Mouse (Mus musculus): ENCODE data around the gene Grid2. TPM values are rescaled to one million over a fixed set of nuclear protein-coding genes. Genes with fewer than 3 reads are reported as not detected.

Gene Grid2
- polyA plus RNA-seq, 1 experiment, result 0.06 TPM

DNA sequence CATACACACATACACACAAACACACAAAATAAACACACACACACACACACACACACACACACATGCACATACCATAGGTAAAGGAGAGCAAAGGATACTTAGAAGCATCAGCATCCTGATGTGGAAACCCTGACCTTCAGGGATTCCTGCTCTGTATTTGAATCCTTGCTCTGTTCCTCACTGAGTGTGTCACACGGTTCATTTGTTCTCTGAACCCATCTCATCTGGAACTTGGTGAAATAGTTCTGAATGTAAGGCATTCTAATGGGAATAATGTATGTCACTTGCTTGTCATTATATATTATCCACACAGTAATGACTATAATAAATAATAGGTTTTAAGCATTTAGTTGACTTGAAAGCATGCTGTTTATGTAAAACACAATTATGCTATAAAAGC is 1173.2 kb downstream of the Grid2 start:
- H3K36me3 ChIP-seq (ENCODE audit: control insufficient read depth, insufficient read depth, low read length), result no peaks in the 10 kb centered on the region
- TF ChIP-seq CTCF (IDR thresholded peaks at IDR 0.05; ENCODE audit: control insufficient read depth, insufficient read depth, insufficient replicate concordance, low read depth, low read length), result no peak
- TF ChIP-seq POLR2A (IDR thresholded peaks at IDR 0.05; ENCODE audit: control insufficient read depth, low read depth, low read length), result no peak
- no peaks in the 10 kb centered on the region for H3K4me1 ChIP-seq (ENCODE audit: control insufficient read depth, insufficient read depth, low read length)

DNA sequence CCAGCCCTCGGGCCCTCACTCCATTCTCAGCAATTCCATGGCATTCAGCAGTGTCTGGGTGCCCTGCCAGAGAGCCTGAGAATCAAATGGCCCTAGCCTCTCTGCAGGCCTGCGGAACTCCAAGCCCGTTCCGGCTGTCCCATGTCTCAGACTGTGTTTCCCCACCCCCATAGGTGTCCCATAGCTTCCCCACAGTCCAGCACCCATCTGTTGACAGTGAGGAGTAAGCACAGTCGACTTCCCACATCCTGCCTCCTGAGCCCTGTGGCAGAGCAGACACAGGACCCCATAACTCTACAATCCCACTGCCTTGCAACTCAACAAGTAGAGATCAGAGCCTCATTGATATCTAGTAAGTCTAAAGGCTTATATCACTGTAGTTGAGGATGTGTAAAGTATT is 1192.5 kb downstream of the Grid2 start:
- Histone ChIP-seq H3K36me3 (ENCODE audit: control insufficient read depth, insufficient read depth, low read length) (no peaks in the 10 kb centered on the region), H3K27ac (ENCODE audit: control insufficient read depth, insufficient read depth, low read depth, low read length) (no peak overlapping the region), H3K27me3 (ENCODE audit: control insufficient read depth, insufficient read depth, low read length) (no peaks in the 10 kb centered on the region), H3K4me3 (ENCODE audit: control insufficient read depth, low read depth, low read length) (no peak overlapping the region), H3K4me1 (ENCODE audit: control insufficient read depth, insufficient read depth, low read length) (no peaks in the 10 kb centered on the region)
- TF ChIP-seq CTCF (IDR thresholded peaks at IDR 0.05; ENCODE audit: control insufficient read depth, insufficient read depth, insufficient replicate concordance, low read depth, low read length) (no peak), POLR2A (IDR thresholded peaks at IDR 0.05; ENCODE audit: control insufficient read depth, low read depth, low read length) (no peak)

More for the DNA sequence above, 1173.2 kb downstream of the Grid2 start:
- Histone ChIP-seq H3K27ac (ENCODE audit: control insufficient read depth, insufficient read depth, low read depth, low read length) (no peak overlapping the region), H3K4me3 (ENCODE audit: control insufficient read depth, low read depth, low read length) (no peak overlapping the region), H3K27me3 (ENCODE audit: control insufficient read depth, insufficient read depth, low read length) (no peaks in the 10 kb centered on the region)

GRCm38 (mm10) chr6:64448864-64449355 is 1193.2 kb downstream of the Grid2 start:
- no peak overlapping the region for H3K4me3 ChIP-seq (ENCODE audit: control insufficient read depth, low read depth, low read length)
- TF ChIP-seq POLR2A (IDR thresholded peaks at IDR 0.05; ENCODE audit: control insufficient read depth, low read depth, low read length), result no peak
- no peak for TF ChIP-seq CTCF (IDR thresholded peaks at IDR 0.05; ENCODE audit: control insufficient read depth, insufficient read depth, insufficient replicate concordance, low read depth, low read length)

GRCm38 (mm10) chr6:64450770-64451169 is 1195.1 kb downstream of the Grid2 start:
- Histone ChIP-seq H3K27me3 (ENCODE audit: control insufficient read depth, insufficient read depth, low read length) (no peaks in the 10 kb centered on the region), H3K27ac (ENCODE audit: control insufficient read depth, insufficient read depth, low read depth, low read length) (no peak overlapping the region), H3K36me3 (ENCODE audit: control insufficient read depth, insufficient read depth, low read length) (no peaks in the 10 kb centered on the region), H3K4me1 (ENCODE audit: control insufficient read depth, insufficient read depth, low read length) (no peaks in the 10 kb centered on the region), H3K4me3 (ENCODE audit: control insufficient read depth, low read depth, low read length) (no peak overlapping the region)
- TF ChIP-seq CTCF (IDR thresholded peaks at IDR 0.05; ENCODE audit: control insufficient read depth, insufficient read depth, insufficient replicate concordance, low read depth, low read length) (no peak), POLR2A (IDR thresholded peaks at IDR 0.05; ENCODE audit: control insufficient read depth, low read depth, low read length) (no peak)

More at GRCm38 (mm10) chr6:64448864-64449355, 1193.2 kb downstream of the Grid2 start:
- H3K36me3 ChIP-seq (ENCODE audit: control insufficient read depth, insufficient read depth, low read length), result no peaks in the 10 kb centered on the region
- no peaks in the 10 kb centered on the region for H3K27me3 ChIP-seq (ENCODE audit: control insufficient read depth, insufficient read depth, low read length)
- no peak overlapping the region for H3K27ac ChIP-seq (ENCODE audit: control insufficient read depth, insufficient read depth, low read depth, low read length)
- H3K4me1 ChIP-seq (ENCODE audit: control insufficient read depth, insufficient read depth, low read length), result no peaks in the 10 kb centered on the region

DNA sequence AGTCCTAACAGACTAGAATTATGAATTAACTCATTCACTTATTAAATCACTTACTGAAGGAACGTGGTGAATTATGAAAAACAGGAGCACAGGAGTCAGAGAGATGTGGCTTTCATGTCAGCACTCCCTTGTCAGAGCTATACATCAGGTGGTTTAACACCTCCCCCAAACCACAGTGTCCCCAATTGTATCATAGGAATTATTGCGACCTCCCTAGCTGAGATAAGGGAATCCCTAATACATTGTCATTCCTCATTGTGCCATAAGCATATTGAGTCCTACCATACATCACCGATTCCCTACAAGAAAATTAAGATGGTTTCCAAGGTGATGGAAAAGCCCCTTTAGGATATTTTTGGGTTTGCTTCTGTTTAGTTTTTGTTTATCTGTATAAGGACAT is 1224.2 kb downstream of the Grid2 start:
- Histone ChIP-seq H3K4me1 (ENCODE audit: control insufficient read depth, insufficient read depth, low read length) (no peaks in the 10 kb centered on the region), H3K36me3 (ENCODE audit: control insufficient read depth, insufficient read depth, low read length) (no peaks in the 10 kb centered on the region), H3K27me3 (ENCODE audit: control insufficient read depth, insufficient read depth, low read length) (no peaks in the 10 kb centered on the region), H3K27ac (ENCODE audit: control insufficient read depth, insufficient read depth, low read depth, low read length) (no peak overlapping the region), H3K4me3 (ENCODE audit: control insufficient read depth, low read depth, low read length) (no peak overlapping the region)
- TF ChIP-seq POLR2A (IDR thresholded peaks at IDR 0.05; ENCODE audit: control insufficient read depth, low read depth, low read length) (no peak), CTCF (IDR thresholded peaks at IDR 0.05; ENCODE audit: control insufficient read depth, insufficient read depth, insufficient replicate concordance, low read depth, low read length) (no peak)

- Histone ChIP-seq H3K4me1 (ENCODE audit: control insufficient read depth, insufficient read depth, low read length) (no peaks in the 10 kb centered on the region), H3K4me3 (ENCODE audit: control insufficient read depth, low read depth, low read length) (no peak overlapping the region), H3K36me3 (ENCODE audit: control insufficient read depth, insufficient read depth, low read length) (no peaks in the 10 kb centered on the region), H3K27me3 (ENCODE audit: control insufficient read depth, insufficient read depth, low read length) (no peaks in the 10 kb centered on the region), H3K27ac (ENCODE audit: control insufficient read depth, insufficient read depth, low read depth, low read length) (no peak overlapping the region)
- TF ChIP-seq CTCF (IDR thresholded peaks at IDR 0.05; ENCODE audit: control insufficient read depth, insufficient read depth, insufficient replicate concordance, low read depth, low read length) (no peak), POLR2A (IDR thresholded peaks at IDR 0.05; ENCODE audit: control insufficient read depth, low read depth, low read length) (no peak)
Measured at GRCm38 (mm10) chr6:64480592-64480991, 1224.9 kb downstream of the Grid2 start.

- Histone ChIP-seq H3K36me3 (ENCODE audit: control insufficient read depth, insufficient read depth, low read length) (no peaks in the 10 kb centered on the region), H3K27me3 (ENCODE audit: control insufficient read depth, insufficient read depth, low read length) (no peaks in the 10 kb centered on the region), H3K4me1 (ENCODE audit: control insufficient read depth, insufficient read depth, low read length) (no peaks in the 10 kb centered on the region), H3K27ac (ENCODE audit: control insufficient read depth, insufficient read depth, low read depth, low read length) (no peak overlapping the region), H3K4me3 (ENCODE audit: control insufficient read depth, low read depth, low read length) (no peak overlapping the region)
- no peak for TF ChIP-seq POLR2A (IDR thresholded peaks at IDR 0.05; ENCODE audit: control insufficient read depth, low read depth, low read length)
- TF ChIP-seq CTCF (IDR thresholded peaks at IDR 0.05; ENCODE audit: control insufficient read depth, insufficient read depth, insufficient replicate concordance, low read depth, low read length), result no peak
Measured at GRCm38 (mm10) chr6:64490313-64491067, 1234.8 kb downstream of the Grid2 start.
